Mouse (Mus musculus) embryonic facial prominence, embryonic 10.5 days (tissue): Measurements from ENCODE around the gene Sult4a1. TPM values are rescaled to one million over a fixed set of nuclear protein-coding genes. Genes with fewer than 3 reads are reported as not detected.

Source experiments
- DNase-seq: peaks from one replicate; pipeline ENCODE4 v3.0.0-alpha.2; 2017; ENCODE audit warnings: low spot score
- H3K27ac ChIP-seq: fragments of 300-500 bp; sonication (generic); replicated peaks from 2 replicates; pipeline ENCODE4 v1.5.1; 2016; ENCODE audit warnings: mild to moderate bottlenecking
- H3K27me3 ChIP-seq: fragments of 300-500 bp; sonication (generic); replicated peaks from 2 replicates; pipeline ENCODE4 v1.6.1; 2016; ENCODE audit warnings: low read depth, mild to moderate bottlenecking; ENCODE audit not compliant: poor library complexity, severe bottlenecking
- H3K36me3 ChIP-seq: fragments of 300-500 bp; sonication (generic); replicated peaks from 2 replicates; pipeline ENCODE4 v1.6.1; 2016; ENCODE audit warnings: mild to moderate bottlenecking, moderate library complexity
- H3K4me1 ChIP-seq: fragments of 300-500 bp; sonication (generic); 2 replicates; pipeline ENCODE4 v1.6.1; 2016
- H3K4me3 ChIP-seq: fragments of 300-500 bp; sonication (generic); 2 replicates; pipeline ENCODE4 v1.5.1; 2016; ENCODE audit warnings: mild to moderate bottlenecking, moderate library complexity
- H3K9me3 ChIP-seq: fragments of 300-500 bp; sonication (generic); 2 replicates; pipeline ENCODE4 v1.6.1; 2016; ENCODE audit warnings: mild to moderate bottlenecking
- WGBS: fragments of 180-500 bp; shearing (Covaris S2); methylation state at CpG from one replicate; pipeline ENCODE4 v1.1.7; 2016; 5-methylcytosine and 5-hydroxymethylcytosine counted together
- polyA plus RNA-seq: library from polyadenylated mRNA; unstranded; fragments of >200 nt; fragmentation: Nextera tagmentation; extraction: Ambion mirVana; gene quantifications from 2 replicates; pipeline ENCODE4 v1.2.1, GENCODE M21; 2016

Gene Sult4a1
- polyA plus RNA-seq = 6.9 and 8.7 TPM in 2 replicates

DNA sequence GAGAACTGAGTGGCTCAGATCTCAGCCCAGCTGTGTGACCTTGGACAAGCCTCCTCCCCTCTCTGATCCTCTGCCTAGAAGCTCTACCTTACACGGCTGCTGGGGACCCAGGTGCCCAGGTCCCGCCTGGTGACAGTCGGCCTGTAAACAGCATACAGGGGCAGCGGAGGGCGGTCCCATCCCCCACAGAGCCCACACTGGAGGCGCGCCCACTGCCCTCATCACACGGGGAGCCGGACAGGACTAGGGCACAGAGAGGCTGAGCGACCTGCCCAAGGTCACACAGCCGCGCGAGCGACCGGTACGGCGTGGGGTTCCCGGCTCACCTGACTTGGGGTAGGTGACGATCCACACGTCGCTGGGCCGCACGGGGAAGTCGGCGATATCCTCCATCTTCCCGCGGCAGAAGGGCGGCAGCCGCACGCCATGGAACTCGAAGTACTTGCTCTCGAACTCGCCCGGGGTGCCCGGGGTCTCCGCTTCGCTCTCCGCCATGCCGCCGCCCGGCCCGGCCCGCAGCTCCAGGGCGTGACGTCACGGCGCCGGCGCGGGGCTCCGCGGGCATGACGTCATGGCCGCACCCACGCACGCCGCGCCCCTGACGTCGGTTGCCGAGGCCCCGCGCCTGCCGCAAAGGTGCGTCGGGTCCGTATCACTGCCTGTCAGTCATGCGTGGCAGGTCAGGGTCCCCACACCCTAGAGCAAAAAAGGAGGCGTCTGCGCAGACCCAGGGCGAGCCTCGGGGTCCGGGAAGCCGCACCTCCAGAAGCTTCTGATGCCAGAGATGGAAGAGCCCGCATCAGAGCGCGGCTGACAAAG is at the start of gene Sult4a1:
TSS of gene Sult4a1 (minus strand) at position 650 of the 819 bp plus-strand sequence.
- 2% methylated on average over 77 of the region's 77 CpGs for WGBS
- Histone ChIP-seq H3K27ac (0 out of 2 replicates have a peak within 1 kb of the TSS, but pooled peaks have one; percentile 32), H3K36me3 (no peaks in the 10 kb centered on the region), H3K9me3 (no peaks in the 10 kb centered on the region), H3K27me3 (peaks cover 56% of the 10 kb centered on the region), H3K4me1 (peaks cover 11% of the 10 kb centered on the region), H3K4me3 (peak within 1 kb of the TSS; percentile 71)
- DNase-seq = peak; percentile 56

DNA sequence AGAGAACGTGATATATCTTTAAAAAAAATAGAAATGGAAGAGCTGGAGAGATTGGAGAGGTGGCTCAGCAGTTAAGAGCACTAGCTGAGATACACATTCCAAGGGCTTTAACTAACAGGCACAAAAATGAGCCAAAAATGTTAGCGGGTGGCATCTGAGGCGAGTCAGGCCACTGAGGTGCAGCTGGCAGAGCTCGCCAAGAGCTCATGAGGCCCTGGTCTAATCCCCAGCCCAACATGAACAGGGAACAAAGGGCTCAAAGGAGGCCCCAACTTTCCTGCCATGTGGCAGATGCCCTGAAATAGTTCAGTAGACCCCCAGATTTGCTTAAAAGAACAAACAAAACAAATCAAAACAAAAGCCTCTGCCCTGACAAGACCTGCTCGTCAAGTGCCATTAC is 35.4 kb upstream of the Sult4a1 start:
- WGBS = 65% methylated on average over 5 of the region's 5 CpGs
- Histone ChIP-seq H3K4me1 (peaks cover 27% of the 10 kb centered on the region), H3K9me3 (no peaks in the 10 kb centered on the region), H3K4me3 (no peak overlapping the region), H3K36me3 (no peaks in the 10 kb centered on the region), H3K27ac (0 out of 2 replicates have a peak overlapping the region, but pooled peaks have one; percentile 16), H3K27me3 (no peaks in the 10 kb centered on the region)
- no peak for DNase-seq

DNA sequence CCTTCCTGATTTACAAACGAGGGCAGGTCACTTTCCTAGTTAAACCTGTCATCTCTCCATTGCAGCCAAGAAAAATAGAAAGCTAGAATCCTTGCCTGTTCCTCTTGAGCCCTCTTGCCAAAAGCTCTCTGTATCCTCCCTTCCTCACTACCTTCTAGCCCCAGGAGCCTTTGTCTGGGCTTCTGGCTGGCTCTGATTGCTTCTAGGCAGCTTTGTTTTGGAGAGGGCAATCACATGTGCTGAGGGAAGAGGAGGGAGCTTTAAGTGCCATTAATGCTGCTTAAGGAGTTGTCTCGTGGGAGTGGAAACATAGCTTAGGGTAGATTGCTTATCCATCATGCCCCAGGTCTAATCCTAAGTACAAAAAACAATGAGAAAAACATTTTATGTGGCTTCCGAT is 34.6 kb upstream of the Sult4a1 start:
- WGBS = 59% methylated on average over 3 of the region's 3 CpGs
- no peak overlapping the region for H3K27ac ChIP-seq
- H3K9me3 ChIP-seq = no peaks in the 10 kb centered on the region
- H3K4me3 ChIP-seq = no peak overlapping the region
- no peaks in the 10 kb centered on the region for H3K27me3 ChIP-seq
- no peaks in the 10 kb centered on the region for H3K36me3 ChIP-seq
- peaks cover 27% of the 10 kb centered on the region for H3K4me1 ChIP-seq
- no peak for DNase-seq

DNA sequence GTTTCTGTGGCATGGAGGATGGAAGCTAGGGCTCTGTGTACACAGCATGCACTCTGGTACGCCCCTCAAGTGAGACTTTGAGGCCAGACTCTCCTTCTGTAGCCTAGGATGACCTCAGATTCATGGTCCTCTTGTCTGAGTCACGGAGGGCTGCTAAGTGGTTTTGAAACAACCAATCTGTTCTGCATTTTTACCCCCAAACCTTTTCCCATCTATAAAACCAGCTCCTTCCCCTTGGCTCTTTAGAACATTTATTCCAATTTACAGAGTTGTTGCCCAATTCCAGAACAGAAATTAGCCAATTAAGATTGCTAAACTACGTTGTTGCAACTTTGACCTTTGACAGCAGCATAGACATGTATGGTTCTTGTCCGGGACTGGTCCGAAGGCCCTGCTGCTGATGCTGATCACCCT is 34.0 kb upstream of the Sult4a1 start:
- 77% methylated on average over 5 of the region's 5 CpGs for WGBS
- no peak overlapping the region for H3K27ac ChIP-seq
- DNase-seq = no peak

DNA sequence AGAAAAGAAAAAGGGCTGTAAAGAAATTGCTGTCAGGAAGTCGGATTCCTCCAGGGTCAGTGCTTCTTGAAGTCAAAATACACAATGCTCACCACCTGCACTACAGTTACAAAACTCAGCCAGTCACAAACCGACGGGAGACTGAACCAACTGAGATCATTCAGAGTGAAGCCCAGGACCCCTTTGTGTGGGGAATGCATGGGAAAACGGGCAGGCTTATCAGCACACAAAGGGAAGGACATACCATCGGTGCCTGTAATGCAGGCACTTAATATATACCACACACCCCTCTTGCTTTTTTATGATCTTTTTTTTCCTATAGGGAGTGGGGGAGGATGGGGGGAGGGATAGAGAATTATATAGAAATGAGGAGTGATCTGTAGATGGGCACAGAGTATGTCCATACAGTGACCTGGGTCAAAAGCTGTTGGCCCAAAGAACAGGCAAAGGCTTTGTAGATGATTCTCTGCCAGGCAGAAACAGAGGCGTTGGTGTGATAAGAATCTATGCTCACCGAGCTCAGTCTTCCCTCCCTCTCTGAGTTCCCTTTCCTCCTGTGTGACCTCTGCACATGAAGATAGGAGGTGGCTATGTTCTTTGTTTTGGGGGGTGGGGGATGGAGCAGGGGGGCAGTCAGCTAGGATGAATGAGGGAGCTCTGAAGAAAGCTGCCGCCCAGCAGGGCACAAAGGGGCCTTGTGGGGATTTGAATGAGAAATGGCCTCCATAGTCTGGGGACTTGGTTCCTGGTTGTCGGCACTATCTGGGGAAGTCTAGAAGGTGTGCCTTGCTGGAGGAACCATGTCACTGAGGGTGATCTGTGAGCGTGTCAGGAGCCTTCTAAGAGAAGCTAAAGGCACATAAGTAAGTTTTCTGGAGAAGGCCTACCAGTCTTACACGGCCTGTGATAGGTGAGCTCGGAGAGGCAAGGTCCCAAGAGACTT is 31.2 kb upstream of the Sult4a1 start:
- no peak for DNase-seq
- Histone ChIP-seq H3K27me3 (no peaks in the 10 kb centered on the region), H3K4me3 (no peak overlapping the region), H3K36me3 (no peaks in the 10 kb centered on the region), H3K9me3 (no peaks in the 10 kb centered on the region), H3K27ac (peak overlapping the region; percentile 69), H3K4me1 (peaks cover 27% of the 10 kb centered on the region)
- 26% methylated on average over 12 of the region's 12 CpGs for WGBS

More for the DNA sequence above, 34.0 kb upstream of the Sult4a1 start:
- no peaks in the 10 kb centered on the region for H3K27me3 ChIP-seq
- H3K36me3 ChIP-seq = no peaks in the 10 kb centered on the region
- H3K4me3 ChIP-seq = no peak overlapping the region
- no peaks in the 10 kb centered on the region for H3K9me3 ChIP-seq
- peaks cover 27% of the 10 kb centered on the region for H3K4me1 ChIP-seq

DNA sequence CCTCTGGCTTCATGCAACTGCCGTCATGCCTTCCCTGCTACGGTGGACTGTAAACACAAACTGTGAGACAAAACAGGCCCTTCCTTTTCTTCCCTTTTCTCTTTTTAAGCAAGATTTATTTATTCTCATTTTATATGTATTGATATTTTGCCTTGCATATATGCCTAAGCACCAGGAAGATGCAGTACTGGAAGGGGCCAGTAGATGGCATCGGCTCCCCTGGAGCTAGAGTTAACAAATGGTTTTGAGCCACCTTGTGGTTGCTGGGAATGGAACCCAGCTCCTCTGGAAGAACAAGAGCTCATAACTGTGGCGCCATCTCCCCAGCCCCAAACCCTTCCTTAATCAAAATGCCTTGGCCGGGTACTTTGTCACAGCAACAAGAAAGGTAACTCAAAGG is 29.9 kb upstream of the Sult4a1 start:
- Histone ChIP-seq H3K36me3 (no peaks in the 10 kb centered on the region), H3K4me3 (no peak overlapping the region), H3K27me3 (no peaks in the 10 kb centered on the region), H3K27ac (no peak overlapping the region), H3K9me3 (no peaks in the 10 kb centered on the region), H3K4me1 (peaks cover 23% of the 10 kb centered on the region)
- DNase-seq = peak; percentile 51
- WGBS = 80% methylated on average over 5 of the region's 5 CpGs

DNA sequence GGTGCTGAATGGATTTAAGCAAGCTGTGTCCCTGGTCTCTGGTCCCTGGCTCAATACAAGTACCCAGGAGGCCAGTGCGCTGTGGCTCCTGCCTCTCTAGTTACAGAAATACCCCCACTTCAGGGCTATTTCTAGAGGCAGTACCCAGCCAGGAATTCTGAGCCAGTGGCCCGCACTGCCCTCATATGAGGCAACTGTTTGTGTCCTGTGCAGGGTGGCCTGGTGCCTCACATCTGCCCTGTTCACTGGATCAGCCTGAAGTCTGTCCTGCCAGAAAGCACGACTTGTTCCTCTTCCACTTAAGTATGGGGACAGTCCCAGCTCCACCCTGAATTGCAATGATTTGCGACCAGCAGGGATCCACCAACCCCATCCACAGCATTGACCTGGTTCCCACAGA is 27.9 kb upstream of the Sult4a1 start:
- Histone ChIP-seq H3K9me3 (no peaks in the 10 kb centered on the region), H3K36me3 (no peaks in the 10 kb centered on the region), H3K4me3 (no peak overlapping the region), H3K27ac (no peak overlapping the region), H3K27me3 (no peaks in the 10 kb centered on the region), H3K4me1 (peaks cover 17% of the 10 kb centered on the region)
- DNase-seq = no peak
- 63% methylated on average over 4 of the region's 4 CpGs for WGBS

DNA sequence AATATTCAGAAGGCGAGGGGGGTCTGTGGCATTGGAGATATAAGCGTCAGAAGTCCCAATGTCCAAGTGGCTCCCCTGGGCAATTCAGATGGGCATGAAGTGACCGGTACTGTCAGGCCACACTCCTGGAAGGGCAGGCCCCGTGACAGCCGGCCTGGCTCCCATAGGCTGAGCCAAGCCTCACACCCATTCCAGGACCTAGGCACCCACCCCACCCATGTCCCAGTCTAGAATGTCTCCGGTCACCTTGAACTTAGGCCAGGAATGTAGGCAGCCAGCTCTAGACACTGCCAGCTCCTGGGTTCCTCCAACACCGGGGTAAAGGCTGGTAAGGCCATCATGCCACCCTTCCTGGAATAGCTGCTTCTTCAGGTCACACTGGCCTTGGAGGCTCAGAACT is 26.4 kb upstream of the Sult4a1 start:
- H3K36me3 ChIP-seq = no peaks in the 10 kb centered on the region
- H3K27me3 ChIP-seq = no peaks in the 10 kb centered on the region
- H3K4me1 ChIP-seq = peaks cover 16% of the 10 kb centered on the region
- no peaks in the 10 kb centered on the region for H3K9me3 ChIP-seq
- 90% methylated on average over 7 of the region's 7 CpGs for WGBS
- no peak overlapping the region for H3K27ac ChIP-seq
- no peak for DNase-seq
- no peak overlapping the region for H3K4me3 ChIP-seq

DNA sequence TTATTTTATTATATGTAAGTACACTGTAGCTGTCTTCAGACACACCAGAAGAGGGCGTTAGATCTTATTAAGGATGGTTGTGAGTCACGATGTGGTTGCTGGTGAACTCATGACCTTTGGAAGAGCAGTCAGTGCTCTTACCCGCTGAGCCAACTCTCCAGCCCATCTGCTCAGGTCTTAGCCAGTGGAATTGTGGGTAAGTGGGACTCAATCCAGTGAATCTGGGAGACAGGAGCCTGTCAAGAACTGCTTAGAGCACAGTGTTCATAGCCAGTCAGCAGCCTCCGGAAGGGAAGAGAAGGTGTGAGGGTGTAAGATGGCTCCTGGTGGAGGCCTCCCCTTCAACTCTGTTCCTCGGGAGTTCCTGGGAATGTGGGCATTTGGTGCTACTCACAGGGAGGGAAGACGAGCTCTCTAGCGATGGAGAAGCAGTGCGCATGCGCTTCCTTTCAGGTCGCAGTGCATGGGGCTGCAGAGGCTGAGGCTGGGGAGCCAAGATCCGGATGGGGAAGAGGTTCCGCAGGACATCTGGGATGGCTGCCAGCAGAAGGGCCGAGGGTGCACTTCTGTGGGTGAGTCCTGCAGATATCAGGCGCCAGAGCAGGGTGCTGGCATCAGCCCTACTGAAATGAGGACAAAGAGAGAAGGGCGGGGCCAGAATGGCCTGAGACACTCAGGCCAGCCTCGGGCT is 25.7 kb upstream of the Sult4a1 start:
- Histone ChIP-seq H3K9me3 (no peaks in the 10 kb centered on the region), H3K27ac (no peak overlapping the region; the same call in 1 of the 2 replicates), H3K4me1 (peaks cover 10% of the 10 kb centered on the region), H3K4me3 (no peak overlapping the region), H3K27me3 (no peaks in the 10 kb centered on the region), H3K36me3 (no peaks in the 10 kb centered on the region)
- 71% methylated on average over 16 of the region's 16 CpGs for WGBS
- DNase-seq = no peak

DNA sequence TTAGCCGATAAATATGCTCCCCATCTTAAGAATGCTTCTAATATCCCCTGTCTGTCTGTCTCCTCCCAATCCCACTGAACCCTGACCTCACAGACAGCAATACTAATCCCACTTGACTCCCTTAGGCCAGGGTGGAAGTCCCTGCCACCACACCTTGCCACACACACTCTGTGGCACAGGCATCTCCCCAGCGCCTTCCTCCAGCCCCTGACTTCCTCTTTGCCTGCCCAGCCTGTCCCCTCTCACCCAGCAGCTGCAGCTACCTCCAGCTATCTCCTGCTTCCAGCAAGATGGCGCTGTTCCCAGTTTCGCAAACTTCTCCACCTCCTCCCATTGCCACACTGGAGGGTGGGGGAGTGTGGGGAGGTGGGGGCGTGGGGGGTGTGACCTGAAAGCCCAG is 21.3 kb upstream of the Sult4a1 start:
- Histone ChIP-seq H3K27ac (no peak overlapping the region), H3K36me3 (no peaks in the 10 kb centered on the region), H3K4me1 (peaks cover 9% of the 10 kb centered on the region; the same call in 1 of the 2 replicates), H3K9me3 (no peaks in the 10 kb centered on the region), H3K27me3 (peaks cover 6% of the 10 kb centered on the region; the same call in 1 of the 2 replicates), H3K4me3 (no peak overlapping the region)
- DNase-seq = no peak
- WGBS = 30% methylated on average over 5 of the region's 5 CpGs

DNA sequence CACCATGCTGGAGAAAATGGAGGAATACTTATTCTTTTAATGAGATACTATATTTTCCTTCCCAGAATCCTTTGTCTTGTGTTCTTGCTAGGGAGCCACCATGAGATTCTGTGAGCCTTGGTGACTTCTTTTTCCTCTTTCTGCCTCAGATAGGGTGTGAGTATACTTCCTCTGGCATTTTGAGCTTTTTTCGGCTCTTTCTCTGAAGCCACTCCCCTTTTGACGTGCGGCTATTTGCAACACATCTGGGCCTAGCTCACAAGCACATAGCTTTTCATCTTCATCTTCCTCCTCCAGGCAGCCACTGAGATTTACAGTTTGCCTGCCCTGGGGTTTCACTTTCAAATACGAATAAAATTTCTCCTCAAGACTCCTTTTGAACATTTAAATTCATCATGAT is 20.9 kb upstream of the Sult4a1 start:
- H3K4me1 ChIP-seq = peaks cover 6% of the 10 kb centered on the region; the same call in 1 of the 2 replicates
- no peak for DNase-seq
- H3K9me3 ChIP-seq = no peaks in the 10 kb centered on the region
- H3K27ac ChIP-seq = no peak overlapping the region
- 73% methylated on average over 4 of the region's 4 CpGs for WGBS
- peaks cover 9% of the 10 kb centered on the region; the same call in 1 of the 2 replicates for H3K27me3 ChIP-seq
- no peaks in the 10 kb centered on the region for H3K36me3 ChIP-seq
- no peak overlapping the region for H3K4me3 ChIP-seq

DNA sequence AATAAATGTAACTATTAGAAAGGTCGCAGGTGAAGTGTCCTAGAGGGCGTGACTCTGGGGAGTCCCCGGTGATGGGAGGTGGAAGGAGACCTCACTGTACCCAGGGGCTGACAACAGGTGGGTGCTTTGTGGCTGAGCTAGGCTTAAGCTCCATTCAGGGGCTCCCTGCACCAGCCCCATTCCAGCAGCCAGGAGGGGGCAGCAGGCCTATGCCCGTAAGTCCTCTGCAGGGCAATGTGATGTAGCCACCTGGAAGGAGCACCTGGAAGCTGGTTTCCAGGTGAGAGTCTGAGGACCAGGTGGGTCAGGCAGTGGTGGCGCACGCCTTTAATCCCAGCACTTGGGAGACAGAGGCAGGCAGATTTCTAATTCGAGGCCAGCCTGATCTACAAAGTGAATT is 18.5 kb upstream of the Sult4a1 start:
- Histone ChIP-seq H3K27me3 (peaks cover 13% of the 10 kb centered on the region; the same call in 1 of the 2 replicates), H3K4me1 (peaks cover 4% of the 10 kb centered on the region; the same call in 1 of the 2 replicates), H3K9me3 (no peaks in the 10 kb centered on the region), H3K27ac (no peak overlapping the region), H3K4me3 (no peak overlapping the region), H3K36me3 (no peaks in the 10 kb centered on the region)
- DNase-seq = no peak
- WGBS = 66% methylated on average over 7 of the region's 7 CpGs
